In genomic region chr15:62802770-62803169, GRCm38 (mm10) we compare ENCODE assay signal across 12 mouse cellular contexts.
DNase-seq lines count a peak whose midpoint lies in the region; ATAC-seq and TF ChIP-seq lines count a peak whose summit lies in the region.
"Had no signal": no experiment of that assay in that cellular context is flagged by ENCODE, and none has a peak within 500 bp of the region (broad histone marks: within the 10 kb centered on the region; RNA-seq: fewer than 3 reads in every experiment).

No protein-coding gene starts in this region.

- H3K79me2 ChIP-seq in MEL (ENCODE audit: control insufficient read depth, insufficient read depth, low read length, poor library complexity) = no peaks in the 10 kb centered on the region

- TF ChIP-seq POLR2A in MEL (IDR thresholded peaks at IDR 0.05; ENCODE audit: control insufficient read depth in 1 of 2, insufficient read depth in 1 of 2, low read depth in 1 of 2, low read length in 2 of 2, poor library complexity in 1 of 2) = no peak

- H3K27me3 ChIP-seq in liver, postnatal 0 days (ENCODE audit: insufficient read depth, low read length) = no peaks in the 10 kb centered on the region
- no peaks in the 10 kb centered on the region for H3K27me3 ChIP-seq in liver, embryonic 12.5 days (replicated peaks)
- no peaks in the 10 kb centered on the region for H3K27me3 ChIP-seq in MEL (ENCODE audit: control insufficient read depth in 1 of 2, insufficient read depth in 2 of 2, low read length in 2 of 2)
- H3K27me3 ChIP-seq: heart, embryonic 13.5 days had no signal

- H3K4me2 ChIP-seq in liver, postnatal 0 days (ENCODE audit: low read depth, low read length) = no peak overlapping the region
- H3K4me2 ChIP-seq in liver, embryonic 12.5 days = no peak overlapping the region
- H3K4me2 ChIP-seq: heart, embryonic 13.5 days had no signal

- no peak overlapping the region for H3K4me3 ChIP-seq in liver, postnatal 0 days (ENCODE audit: low read depth, low read length)
- no peak overlapping the region for H3K4me3 ChIP-seq in liver, embryonic 12.5 days
- H3K4me3 ChIP-seq in MEL (ENCODE audit: control insufficient read depth in 1 of 2, insufficient read depth in 1 of 2, low read depth in 2 of 2, low read length in 2 of 2) = no peak overlapping the region
- H3K4me3 ChIP-seq: heart, embryonic 13.5 days had no signal

- H3K4me1 ChIP-seq in liver, postnatal 0 days (ENCODE audit: insufficient read depth) = no peaks in the 10 kb centered on the region
- H3K4me1 ChIP-seq in liver, embryonic 12.5 days = no peaks in the 10 kb centered on the region
- H3K4me1 ChIP-seq in MEL (ENCODE audit: control insufficient read depth in 1 of 2, insufficient read depth in 2 of 2, low read length in 2 of 2) = no peaks in the 10 kb centered on the region
- H3K4me1 ChIP-seq: heart, embryonic 13.5 days had no signal

- H3K9me3 ChIP-seq in liver, postnatal 0 days (ENCODE audit: low read length) = no peaks in the 10 kb centered on the region
- H3K9me3 ChIP-seq in liver, embryonic 12.5 days (replicated peaks) = no peaks in the 10 kb centered on the region
- H3K9me3 ChIP-seq in MEL (replicated peaks; ENCODE audit: insufficient read depth, low read length) = no peaks in the 10 kb centered on the region
- H3K9me3 ChIP-seq: heart, embryonic 13.5 days had no signal

- ATAC-seq in liver, postnatal 0 days = peak; percentile 68
- ATAC-seq in liver, embryonic 12.5 days = no peak
- ATAC-seq: forebrain, embryonic 14.5 days had no signal

- no peak for TF ChIP-seq EP300 in liver, postnatal 0 days (IDR thresholded peaks at IDR 0.05; ENCODE audit: low read depth)
- TF ChIP-seq EP300 in MEL (IDR thresholded peaks at IDR 0.05; ENCODE audit: low read depth in 1 of 2, low read length in 2 of 2) = no peak

- no peak overlapping the region for H3K27ac ChIP-seq in liver, postnatal 0 days (ENCODE audit: low read depth)
- no peak overlapping the region for H3K27ac ChIP-seq in liver, embryonic 12.5 days
- H3K27ac ChIP-seq in MEL (ENCODE audit: control insufficient read depth, low read depth, low read length) = no peak overlapping the region
- H3K27ac ChIP-seq: heart, embryonic 13.5 days had no signal

- no peak overlapping the region for H3K9ac ChIP-seq in liver, postnatal 0 days (replicated peaks)
- H3K9ac ChIP-seq in liver, embryonic 12.5 days = no peak overlapping the region
- H3K9ac ChIP-seq in MEL (ENCODE audit: control insufficient read depth, low read depth, low read length, poor library complexity, severe bottlenecking) = no peak overlapping the region
- H3K9ac ChIP-seq: heart, embryonic 13.5 days had no signal

- TF ChIP-seq CTCF in liver, postnatal 0 days (IDR thresholded peaks at IDR 0.05; ENCODE audit: low read depth) = peak; percentile 60
- TF ChIP-seq CTCF in MEL (IDR thresholded peaks at IDR 0.05 in 2 of 3, conservative IDR thresholded peaks at IDR 0.05 in 1 of 3; ENCODE audit: control insufficient read depth in 1 of 3, insufficient read depth in 1 of 3, low read depth in 2 of 3, low read length in 3 of 3, poor library complexity in 1 of 3, severe bottlenecking in 1 of 3) = peak in 1 of 3 experiments; percentile 8; a peak in 1 of 6 replicates

- no peaks in the 10 kb centered on the region for H3K36me3 ChIP-seq in liver, postnatal 0 days (replicated peaks; ENCODE audit: insufficient read depth, low read length)
- H3K36me3 ChIP-seq in liver, embryonic 12.5 days = no peaks in the 10 kb centered on the region
- no peaks in the 10 kb centered on the region for H3K36me3 ChIP-seq in MEL (ENCODE audit: control insufficient read depth in 1 of 2, insufficient read depth in 2 of 2, low read length in 2 of 2)
- H3K36me3 ChIP-seq: heart, embryonic 13.5 days had no signal

- DNase-seq in gastrocnemius, adult 18-20 months (ENCODE audit: low spot score) = peak; percentile 38
- no peak for DNase-seq in gastrocnemius, postnatal 10 days
- DNase-seq in liver, postnatal 0 days = peak; percentile 15
- no peak for DNase-seq in MEL (ENCODE audit: low read depth, low spot score)
- DNase-seq in kidney, postnatal 25 days = peak; percentile 33 to 49
- DNase-seq in right cerebral cortex, postnatal 25 days = no peak
- DNase-seq in yolk sac, embryonic 10.5 days (ENCODE audit: low spot score) = no peak
- DNase-seq: embryo, embryonic 11 days; layer of hippocampus, adult 9-11 months had no signal

- TF ChIP-seq RAD21 in MEL (IDR thresholded peaks at IDR 0.05; ENCODE audit: low read depth, low read length) = peak; percentile 29

TF ChIP-seq in MEL, 35 proteins besides CTCF, POLR2A, EP300 and RAD21:
- no peak for TF ChIP-seq CHD1 (IDR thresholded peaks at IDR 0.05; ENCODE audit: low read depth, low read length)
- peak; percentile 23 for TF ChIP-seq SMC3 (IDR thresholded peaks at IDR 0.05; ENCODE audit: low read depth, low read length)
- TF ChIP-seq TCF12 (IDR thresholded peaks at IDR 0.05; ENCODE audit: low read depth, low read length) = no peak

Comparison
In these comparisons a context has a peak if more than half of its experiments do, and no peak if none do; other contexts are left out.
1. DNase-seq: peak in gastrocnemius, adult 18-20 months (single experiment), liver, postnatal 0 days (single experiment) and kidney, postnatal 25 days (2 of 2); none in gastrocnemius, postnatal 10 days (single experiment), MEL (single experiment), right cerebral cortex, postnatal 25 days (single experiment) and yolk sac, embryonic 10.5 days (single experiment).